Mouse (Mus musculus): Measurements from ENCODE around the gene Pde6c.

The Pde6c gene

GRCm38 (mm10) chr19:38132481-38132880 lies at the start of gene Pde6c:
Pde6c (plus strand) TSS chr19:38132781.
- TF ChIP-seq GATA4 (IDR thresholded peaks at IDR 0.05; ENCODE audit: insufficient replicate concordance, low read length) = no peak

- TF ChIP-seq GATA4 (IDR thresholded peaks at IDR 0.05; ENCODE audit: insufficient replicate concordance, low read length) = no peak
These were observed 49.6 kb upstream of the Pde6c start for GRCm38 (mm10) chr19:38082931-38083525.

- TF ChIP-seq GATA4 (IDR thresholded peaks at IDR 0.05; ENCODE audit: insufficient replicate concordance, low read length) = no peak
These were observed 46.7 kb upstream of the Pde6c start for GRCm38 (mm10) chr19:38085841-38086240.

- TF ChIP-seq GATA4 (IDR thresholded peaks at IDR 0.05; ENCODE audit: insufficient replicate concordance, low read length) = no peak
These were observed 45.5 kb upstream of the Pde6c start for GRCm38 (mm10) chr19:38086948-38087551.

GRCm38 (mm10) chr19:38089358-38089757 lies 43.2 kb upstream of the Pde6c start:
- no peak for TF ChIP-seq GATA4 (IDR thresholded peaks at IDR 0.05; ENCODE audit: insufficient replicate concordance, low read length)

- TF ChIP-seq GATA4 (IDR thresholded peaks at IDR 0.05; ENCODE audit: insufficient replicate concordance, low read length) = no peak
These were observed 41.0 kb upstream of the Pde6c start for GRCm38 (mm10) chr19:38091512-38091985.

GRCm38 (mm10) chr19:38096231-38096630 lies 36.4 kb upstream of the Pde6c start:
- TF ChIP-seq GATA4 (IDR thresholded peaks at IDR 0.05; ENCODE audit: insufficient replicate concordance, low read length) = no peak

GRCm38 (mm10) chr19:38096858-38097758 lies 35.5 kb upstream of the Pde6c start, which contains the start of gene Ffar4:
Ffar4 (plus strand) TSS chr19:38097071.
- TF ChIP-seq GATA4 (IDR thresholded peaks at IDR 0.05; ENCODE audit: insufficient replicate concordance, low read length) = no peak

- no peak for TF ChIP-seq GATA4 (IDR thresholded peaks at IDR 0.05; ENCODE audit: insufficient replicate concordance, low read length)
These were observed 24.7 kb upstream of the Pde6c start for GRCm38 (mm10) chr19:38107871-38108270.

- no peak for TF ChIP-seq GATA4 (IDR thresholded peaks at IDR 0.05; ENCODE audit: insufficient replicate concordance, low read length)
These were observed 22.9 kb upstream of the Pde6c start for GRCm38 (mm10) chr19:38109506-38110242.

- TF ChIP-seq GATA4 (IDR thresholded peaks at IDR 0.05; ENCODE audit: insufficient replicate concordance, low read length) = no peak
These were observed 21.5 kb upstream of the Pde6c start for GRCm38 (mm10) chr19:38111056-38111455.

GRCm38 (mm10) chr19:38112575-38112974 lies 20.0 kb upstream of the Pde6c start:
- no peak for TF ChIP-seq GATA4 (IDR thresholded peaks at IDR 0.05; ENCODE audit: insufficient replicate concordance, low read length)

GRCm38 (mm10) chr19:38114834-38115491 lies 17.6 kb upstream of the Pde6c start:
- no peak for TF ChIP-seq GATA4 (IDR thresholded peaks at IDR 0.05; ENCODE audit: insufficient replicate concordance, low read length)

- no peak for TF ChIP-seq GATA4 (IDR thresholded peaks at IDR 0.05; ENCODE audit: insufficient replicate concordance, low read length)
These were observed 12.3 kb upstream of the Pde6c start for GRCm38 (mm10) chr19:38120123-38120760.

Measured in liver, adult (tissue).